Mouse (Mus musculus) spleen, adult 2 months (tissue): ENCODE measurements at regions not wholly inside any gene's neighbourhood (a gene's known extent, or its start where the extent isn't known, plus 50 kb on each side); places are given as distances from the start of the nearest gene placed in this dataset.

Experiments used
- CTCF ChIP-seq: fragments of 200-500 bp; IDR thresholded peaks from 2 replicates; pipeline ENCODE4 v1.5.1; 2011; ENCODE audit warnings: mild to moderate bottlenecking, inconsistent platforms; ENCODE audit not compliant: insufficient read depth, insufficient read length, insufficient replicate concordance; ENCODE audit errors: extremely low read depth
- POLR2A ChIP-seq: fragments of 200-500 bp; IDR thresholded peaks from 2 replicates; pipeline ENCODE4 v1.6.1; 2011; ENCODE audit warnings: low read depth, low read length, inconsistent platforms

DNA sequence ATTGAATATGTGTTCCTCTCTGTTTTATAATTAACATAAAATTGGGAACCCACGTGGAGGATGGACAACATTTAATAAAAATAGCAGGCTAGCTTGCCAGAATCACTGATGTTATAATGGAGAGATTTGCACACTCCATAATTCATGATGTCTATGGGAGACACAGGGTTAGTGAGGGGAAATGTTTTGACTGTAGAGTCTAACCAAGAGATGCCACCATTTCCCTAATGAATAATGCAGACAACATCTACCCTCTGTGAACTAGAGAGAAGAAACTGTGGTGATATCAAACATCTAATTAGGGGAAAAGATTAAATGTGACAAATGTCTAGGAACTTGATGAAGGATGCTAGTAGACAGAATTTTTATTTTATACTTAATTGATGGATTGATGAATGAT, 677.8 kb upstream of the Adgrl4 start:
- TF ChIP-seq POLR2A = no peak
- TF ChIP-seq CTCF = no peak
